Mouse (Mus musculus) erythroblast, embryonic 14.5 days (primary cell): ENCODE data around the gene Nhp2. TPM values are rescaled to one million over a fixed set of nuclear protein-coding genes. Genes with fewer than 3 reads are reported as not detected.

ENCODE experiments used
- H3K27me3 ChIP-seq: 2 replicates; pipeline ENCODE4 v1.6.1; 2012; ENCODE audit warnings: inconsistent platforms; ENCODE audit not compliant: control insufficient read depth
- H3K36me3 ChIP-seq: 2 replicates; pipeline ENCODE4 v1.6.1; 2012; ENCODE audit warnings: mild to moderate bottlenecking, inconsistent platforms; ENCODE audit not compliant: control insufficient read depth
- H3K4me1 ChIP-seq: 2 replicates; pipeline ENCODE4 v1.6.1; 2012; ENCODE audit warnings: inconsistent platforms; ENCODE audit not compliant: control insufficient read depth
- H3K4me3 ChIP-seq: replicated peaks from 2 replicates; pipeline ENCODE3; 2012; ENCODE audit warnings: moderate library complexity, mild to moderate bottlenecking, inconsistent platforms
- H3K9me3 ChIP-seq: 2 replicates; pipeline ENCODE4 v1.6.1; 2012; ENCODE audit warnings: low read length, inconsistent platforms, mixed read lengths; ENCODE audit not compliant: control insufficient read depth
- GATA1 ChIP-seq: IDR thresholded peaks from 2 replicates; pipeline ENCODE4 v1.6.1; 2012; ENCODE audit warnings: low read length, inconsistent platforms, mixed read lengths
- TAL1 ChIP-seq: IDR thresholded peaks from 3 replicates; pipeline ENCODE4 v1.6.1; 2012; ENCODE audit warnings: low read length, inconsistent platforms, mixed read lengths
- polyA plus RNA-seq: library from polyadenylated mRNA; stranded (reverse); fragments of >175 nt; gene quantifications from 2 replicates; pipeline ENCODE4 v1.2.3, GENCODE M21; 2012

Nhp2 gene
- polyA plus RNA-seq, 1 experiment, result 8.9 TPM

GRCm38 (mm10) chr11:51650261-51650660 lies 30.7 kb downstream of the Nhp2 start:
- TF ChIP-seq TAL1 (no peak), GATA1 (no peak)
- peaks cover 61% of the 10 kb centered on the region for H3K27me3 ChIP-seq
- H3K4me3 ChIP-seq, result peak overlapping the region; percentile 60
- peaks cover 24% of the 10 kb centered on the region for H3K4me1 ChIP-seq
- H3K9me3 ChIP-seq, result peaks cover 3% of the 10 kb centered on the region; the same call in 1 of the 2 replicates
- H3K36me3 ChIP-seq, result no peaks in the 10 kb centered on the region; the same call in 1 of the 2 replicates

GRCm38 (mm10) chr11:51650691-51651515 lies 31.4 kb downstream of the Nhp2 start, which contains the start of the genes N4bp3 and D930048N14Rik:
Gene N4bp3 (minus strand): TSS chr11:51650842.
Gene D930048N14Rik (plus strand): TSS chr11:51650954.
- H3K4me1 ChIP-seq, result peaks cover 24% of the 10 kb centered on the region
- TF ChIP-seq TAL1 (no peak), GATA1 (no peak)

GRCm38 (mm10) chr11:51652889-51653418 lies 33.4 kb downstream of the Nhp2 start:
- Histone ChIP-seq H3K4me1 (peaks cover 19% of the 10 kb centered on the region), H3K27me3 (peaks cover 58% of the 10 kb centered on the region)
- no peak for TF ChIP-seq GATA1
- TF ChIP-seq TAL1, result no peak

More at GRCm38 (mm10) chr11:51650691-51651515, 31.4 kb downstream of the Nhp2 start, which contains the start of the genes N4bp3 and D930048N14Rik:
- H3K9me3 ChIP-seq, result peaks cover 3% of the 10 kb centered on the region; the same call in 1 of the 2 replicates
- H3K36me3 ChIP-seq, result no peaks in the 10 kb centered on the region; the same call in 1 of the 2 replicates
- H3K4me3 ChIP-seq, result peak within 1 kb of the TSS; percentile 60
- peaks cover 61% of the 10 kb centered on the region for H3K27me3 ChIP-seq

GRCm38 (mm10) chr11:51653736-51654135 lies 34.2 kb downstream of the Nhp2 start:
- TF ChIP-seq GATA1 (no peak), TAL1 (no peak)
- Histone ChIP-seq H3K27me3 (peaks cover 52% of the 10 kb centered on the region), H3K4me3 (no peak overlapping the region), H3K36me3 (no peaks in the 10 kb centered on the region; the same call in 1 of the 2 replicates), H3K4me1 (peaks cover 24% of the 10 kb centered on the region), H3K9me3 (peaks cover 3% of the 10 kb centered on the region; the same call in 1 of the 2 replicates)

More at GRCm38 (mm10) chr11:51652889-51653418, 33.4 kb downstream of the Nhp2 start:
- H3K36me3 ChIP-seq, result no peaks in the 10 kb centered on the region; the same call in 1 of the 2 replicates
- H3K4me3 ChIP-seq, result no peak overlapping the region
- H3K9me3 ChIP-seq, result peaks cover 3% of the 10 kb centered on the region; the same call in 1 of the 2 replicates

- H3K9me3 ChIP-seq, result peaks cover 3% of the 10 kb centered on the region; the same call in 1 of the 2 replicates
- peaks cover 40% of the 10 kb centered on the region for H3K27me3 ChIP-seq
- H3K4me3 ChIP-seq, result no peak overlapping the region
- H3K36me3 ChIP-seq, result no peaks in the 10 kb centered on the region; the same call in 1 of the 2 replicates
- peaks cover 25% of the 10 kb centered on the region for H3K4me1 ChIP-seq
- TF ChIP-seq TAL1 (no peak), GATA1 (no peak)
Measured at GRCm38 (mm10) chr11:51654891-51655290, 35.4 kb downstream of the Nhp2 start.

GRCm38 (mm10) chr11:51656798-51657521 lies 37.4 kb downstream of the Nhp2 start:
- no peak for TF ChIP-seq GATA1
- TF ChIP-seq TAL1, result no peak
- no peaks in the 10 kb centered on the region; the same call in 1 of the 2 replicates for H3K36me3 ChIP-seq
- H3K9me3 ChIP-seq, result peaks cover under 1% of the 10 kb centered on the region; the same call in 1 of the 2 replicates

GRCm38 (mm10) chr11:51658291-51658690 lies 38.8 kb downstream of the Nhp2 start:
- Histone ChIP-seq H3K27me3 (peaks cover 11% of the 10 kb centered on the region; the same call in 1 of the 2 replicates), H3K9me3 (no peaks in the 10 kb centered on the region), H3K4me1 (peaks cover 12% of the 10 kb centered on the region), H3K4me3 (no peak overlapping the region), H3K36me3 (no peaks in the 10 kb centered on the region; the same call in 1 of the 2 replicates)
- TF ChIP-seq TAL1 (no peak), GATA1 (no peak)

More at GRCm38 (mm10) chr11:51656798-51657521, 37.4 kb downstream of the Nhp2 start:
- no peak overlapping the region for H3K4me3 ChIP-seq
- H3K4me1 ChIP-seq, result peaks cover 12% of the 10 kb centered on the region
- H3K27me3 ChIP-seq, result peaks cover 20% of the 10 kb centered on the region

GRCm38 (mm10) chr11:51658705-51659104 lies 39.2 kb downstream of the Nhp2 start:
- no peak for TF ChIP-seq TAL1
- Histone ChIP-seq H3K4me3 (no peak overlapping the region), H3K27me3 (peaks cover 7% of the 10 kb centered on the region; the same call in 1 of the 2 replicates), H3K36me3 (no peaks in the 10 kb centered on the region; the same call in 1 of the 2 replicates), H3K4me1 (peaks cover 12% of the 10 kb centered on the region), H3K9me3 (no peaks in the 10 kb centered on the region)
